Mouse (Mus musculus): ENCODE measurements at regions not wholly inside any gene's neighbourhood (a gene's known extent, or its start where the extent isn't known, plus 50 kb on each side); places are given as distances from the start of the nearest gene placed in this dataset.

DNA sequence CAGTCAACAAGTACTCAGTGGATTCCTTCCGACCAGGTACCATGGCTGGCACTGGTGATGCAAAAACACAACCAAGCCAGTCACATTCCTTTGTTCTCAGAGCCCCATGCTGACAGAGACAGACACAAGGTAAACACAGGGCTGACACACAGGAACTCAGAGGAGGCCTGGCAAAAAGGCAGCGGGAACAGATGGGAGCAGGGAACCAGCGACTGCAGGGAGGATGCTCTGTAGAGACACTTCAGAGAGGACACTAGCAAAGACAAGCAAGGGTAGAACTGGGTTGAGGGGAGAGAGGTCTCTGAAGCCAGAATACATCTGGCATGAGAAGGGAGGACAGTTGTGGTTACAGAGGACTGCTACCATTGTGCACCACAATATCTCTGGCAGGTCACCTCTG lies 133.6 kb downstream of the Tex36 start:
- no peak for DNase-seq

DNA sequence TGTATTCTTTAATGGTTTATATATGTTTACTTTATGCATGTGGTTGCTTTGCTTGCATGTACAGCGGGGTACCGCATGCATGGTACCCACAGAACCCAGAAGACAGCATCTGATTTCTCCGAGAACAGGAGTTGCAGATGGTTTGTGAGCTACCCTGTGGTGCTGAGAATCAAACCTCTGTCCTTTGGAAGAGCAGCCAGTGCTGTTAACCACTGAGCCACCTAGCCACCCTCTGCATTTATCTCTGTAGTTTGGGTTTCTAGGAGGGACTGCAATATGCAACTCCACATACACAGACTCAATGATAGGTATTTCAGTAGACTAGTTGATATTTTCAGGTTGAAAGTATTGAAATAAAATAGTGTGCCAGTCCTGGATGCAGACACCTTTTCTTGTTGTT lies 134.4 kb downstream of the Tex36 start:
- DNase-seq, result no peak

GRCm38 (mm10) chr7:133459306-133459705 lies 142.7 kb downstream of the Tex36 start:
- DNase-seq, result no peak

DNA sequence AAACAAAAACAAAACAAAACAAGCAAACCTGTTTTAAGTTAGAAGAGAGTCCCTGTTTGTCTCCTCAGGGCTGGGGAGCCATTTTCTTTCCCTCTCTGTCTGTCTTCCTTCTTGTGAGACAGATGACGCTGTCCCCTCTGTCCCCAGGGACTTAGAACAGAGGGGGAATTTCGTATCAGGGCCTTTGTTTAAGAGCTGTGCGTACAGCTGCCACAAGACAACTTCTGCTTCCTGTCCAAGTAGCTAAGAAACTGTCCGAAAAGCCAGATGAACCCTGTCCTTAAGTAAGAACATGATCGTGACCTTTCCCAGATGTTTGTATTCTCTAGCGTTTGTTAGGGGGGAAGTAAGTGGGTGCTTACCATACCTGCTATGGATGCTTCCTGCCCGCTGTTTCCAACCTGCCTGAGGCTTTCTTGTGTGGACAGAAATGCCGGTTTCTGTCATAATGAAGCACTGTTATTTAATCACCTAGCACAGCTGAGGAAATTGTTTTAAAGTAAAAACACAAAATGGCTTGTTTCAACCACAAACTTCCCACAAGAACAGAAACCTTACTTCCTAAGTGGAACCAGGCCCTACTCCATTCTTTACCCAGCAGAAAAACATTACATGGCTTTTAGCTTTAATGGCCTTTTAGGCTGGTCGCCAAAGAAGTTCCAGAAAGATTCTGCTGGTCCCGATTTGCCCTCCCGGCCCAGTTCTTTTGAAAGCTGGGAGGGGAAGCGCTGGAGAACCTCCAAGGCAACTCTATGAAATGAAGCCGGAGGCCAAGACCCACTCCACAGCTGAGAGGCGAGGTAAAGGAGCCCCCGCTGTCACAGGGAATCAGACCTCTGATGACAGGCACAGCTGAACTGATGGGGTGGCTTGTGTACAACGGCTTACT lies 144.3 kb downstream of the Tex36 start:
- no peak for DNase-seq

GRCm38 (mm10) chr7:133450246-133450645 lies 151.7 kb downstream of the Tex36 start:
- no peak for DNase-seq

DNA sequence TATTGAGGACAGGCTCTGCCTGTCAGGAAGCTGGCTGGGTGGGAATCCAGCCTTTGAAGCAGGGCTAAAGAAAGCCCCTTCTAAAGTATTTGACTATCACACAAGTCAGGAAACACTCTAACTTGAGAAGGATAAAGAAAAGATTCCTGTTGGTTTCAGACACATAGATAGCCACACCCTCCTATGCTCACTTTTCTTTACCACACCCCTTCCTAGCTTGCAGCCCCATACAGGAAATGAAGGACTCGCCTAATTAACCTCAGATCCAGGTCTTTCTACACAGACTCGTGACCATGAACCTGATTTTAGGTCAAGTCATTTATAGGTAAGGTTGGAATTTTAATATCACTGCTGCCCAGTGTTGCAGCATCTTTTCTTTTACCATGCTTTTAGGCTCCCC lies 154.9 kb downstream of the Tex36 start:
- no peak for DNase-seq

GRCm38 (mm10) chr7:133441661-133442060 lies 160.3 kb downstream of the Tex36 start:
- DNase-seq, result no peak

DNA sequence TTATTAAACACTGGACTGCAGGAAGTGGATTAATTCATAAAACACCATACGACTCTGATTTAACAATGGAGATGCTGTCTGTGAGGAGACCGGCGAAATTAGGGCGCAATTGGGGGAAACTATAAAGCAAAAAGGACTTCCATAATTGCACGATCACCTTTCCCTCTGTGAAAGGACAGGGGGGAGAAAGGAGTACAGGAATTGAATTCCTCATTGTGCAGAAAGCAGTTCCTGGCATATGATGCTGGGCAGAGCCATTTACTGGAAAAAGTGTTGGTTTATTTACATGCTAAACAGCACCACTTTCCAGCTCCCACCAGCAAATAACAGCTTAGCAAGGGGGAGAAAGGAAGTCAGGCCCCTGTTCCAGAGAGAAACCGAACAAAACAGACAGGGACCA lies 160.8 kb downstream of the Tex36 start:
- DNase-seq, result no peak

GRCm38 (mm10) chr7:133440711-133441110 lies 161.2 kb downstream of the Tex36 start:
- DNase-seq, result no peak

DNA sequence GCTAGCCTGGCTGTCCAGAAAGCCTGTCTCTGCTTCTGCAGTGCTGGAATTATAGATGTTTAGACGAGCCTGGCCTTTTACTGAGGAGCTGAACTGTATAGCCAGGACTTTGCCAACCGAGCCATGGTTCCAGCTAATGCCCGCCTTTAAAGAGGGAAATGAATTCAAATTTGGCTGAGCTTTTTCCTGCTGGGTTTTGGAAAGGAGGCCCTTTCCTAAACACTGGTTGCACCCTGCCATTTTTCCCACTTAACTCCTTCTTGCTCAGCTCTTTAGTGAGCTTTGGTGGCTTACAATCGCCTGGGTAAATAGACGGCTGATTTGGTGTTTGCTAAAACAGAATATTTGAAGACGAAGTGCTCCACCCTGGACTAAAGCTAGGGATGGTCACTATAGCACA lies 161.9 kb downstream of the Tex36 start:
- DNase-seq, result no peak

- DNase-seq, result no peak
Measured at GRCm38 (mm10) chr7:133438631-133439030, 163.3 kb downstream of the Tex36 start.

DNA sequence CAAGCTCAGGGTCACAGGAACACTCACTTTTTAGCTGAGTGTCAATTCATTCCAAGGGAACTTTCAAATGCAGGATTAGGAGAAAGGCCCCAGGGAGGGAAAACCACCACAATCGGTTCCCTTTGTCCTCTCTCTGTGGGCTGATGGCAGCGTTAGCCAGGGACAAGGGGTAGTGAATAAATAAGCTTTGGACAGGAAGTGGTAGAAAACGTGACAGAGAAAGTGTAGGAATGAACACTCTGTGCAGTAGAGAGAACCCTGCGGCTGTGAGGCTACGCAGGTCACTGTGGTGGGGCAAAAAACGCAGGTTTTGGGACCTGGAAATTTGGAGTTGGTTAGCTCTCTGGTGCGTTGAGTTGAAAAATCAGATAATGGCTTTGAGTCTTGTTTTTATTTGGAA lies 164.1 kb downstream of the Tex36 start:
- no peak for DNase-seq

DNA sequence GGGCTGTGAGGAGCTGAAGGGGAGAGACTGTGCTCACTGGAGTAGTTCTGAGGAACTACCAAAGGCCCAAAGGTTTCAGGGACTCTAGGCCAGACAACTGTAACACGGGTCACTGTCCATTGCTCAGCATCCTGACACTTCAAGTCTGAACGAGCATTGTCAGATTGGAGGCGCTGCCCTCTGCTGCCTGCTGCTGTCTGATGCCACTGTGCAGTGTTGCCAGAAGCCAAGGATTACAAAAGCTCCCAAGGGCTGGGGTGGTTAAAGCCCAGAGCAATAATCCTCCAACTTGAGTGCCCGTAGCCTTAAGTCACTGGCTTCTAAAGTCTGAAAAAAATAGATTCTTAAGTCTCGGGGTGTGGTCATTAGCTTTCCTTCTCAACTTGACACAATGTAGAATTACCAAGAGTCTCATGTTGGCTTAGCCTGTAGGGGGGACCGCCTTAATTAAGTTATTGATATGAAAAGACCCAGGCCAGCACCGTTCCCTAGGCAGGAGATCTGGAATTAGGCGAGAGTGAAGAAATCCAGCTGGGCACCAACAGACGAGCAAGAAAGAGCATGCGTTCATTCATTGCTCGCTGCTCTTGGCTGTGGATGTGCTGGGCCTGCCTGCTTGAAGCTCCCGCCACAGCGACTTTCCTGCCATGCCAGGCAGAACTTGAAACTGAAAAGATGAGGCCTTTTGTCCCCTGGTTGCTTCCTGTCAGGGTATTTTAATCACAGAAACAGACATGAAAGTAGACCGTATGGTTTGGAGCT lies 166.2 kb downstream of the Tex36 start:
- no peak for DNase-seq

DNA sequence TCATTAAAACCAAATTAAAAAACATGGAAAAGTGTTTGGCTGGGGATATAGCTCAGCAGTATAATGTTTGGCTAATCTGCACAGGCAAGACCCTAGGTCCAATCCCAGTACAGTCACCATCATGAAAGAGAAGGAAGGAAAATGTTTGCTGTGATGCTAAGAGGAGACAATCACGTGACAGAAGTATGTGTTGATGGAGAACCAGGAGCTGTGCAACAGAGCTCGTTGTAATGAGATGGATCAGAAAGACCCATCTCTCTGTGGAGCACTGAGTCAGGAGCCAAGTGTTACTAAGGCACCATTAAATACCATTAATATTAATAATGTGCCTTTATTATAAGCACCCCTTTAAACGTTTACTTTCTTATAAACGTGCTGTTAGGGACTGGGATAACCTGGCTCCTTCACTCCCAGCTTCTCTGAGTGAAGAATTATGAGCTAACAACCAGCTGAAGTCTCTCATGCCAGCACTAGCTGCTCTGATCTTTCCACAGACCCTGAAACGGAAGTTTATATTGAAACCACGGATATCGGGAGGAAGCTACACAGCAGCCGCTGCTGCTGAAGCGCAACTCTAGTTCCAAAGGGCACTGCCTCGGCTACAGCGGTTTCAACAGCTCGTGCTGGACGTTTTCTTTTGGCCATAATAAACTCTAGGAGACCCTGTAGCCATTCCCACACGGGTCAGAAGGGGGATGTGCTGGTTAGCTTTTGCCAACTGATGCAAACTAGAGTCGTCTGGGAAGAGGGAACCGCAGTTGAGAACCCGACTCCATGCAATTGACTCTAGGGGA lies 167.7 kb downstream of the Tex36 start:
- no peak for DNase-seq

DNA sequence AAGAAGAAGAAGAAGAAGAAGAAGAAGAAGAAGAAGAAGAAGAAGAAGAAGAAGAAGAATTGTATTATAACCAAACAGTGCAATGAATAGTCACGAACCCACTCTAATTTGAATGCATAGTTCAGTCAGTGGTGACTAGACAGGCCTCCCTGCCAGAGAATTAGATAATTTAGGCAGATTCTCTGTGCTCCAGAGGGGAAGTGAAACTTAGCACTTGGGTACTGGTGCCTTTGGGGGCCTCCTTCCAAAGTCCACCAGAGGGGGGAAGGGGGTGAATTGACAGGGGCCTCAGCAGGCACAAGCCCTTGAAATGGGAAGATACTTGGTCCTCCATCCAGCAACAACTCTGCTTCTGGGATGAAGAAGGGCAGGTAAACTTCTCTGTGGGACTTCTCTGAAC lies 169.6 kb downstream of the Tex36 start:
- DNase-seq, result no peak

GRCm38 (mm10) chr7:133402072-133402471 lies 199.9 kb downstream of the Tex36 start:
- no peak for DNase-seq

GRCm38 (mm10) chr7:133400691-133401090 lies 201.3 kb downstream of the Tex36 start:
- DNase-seq, result no peak

- DNase-seq, result no peak
Measured at GRCm38 (mm10) chr7:133388716-133389115, 213.2 kb downstream of the Tex36 start.

DNA sequence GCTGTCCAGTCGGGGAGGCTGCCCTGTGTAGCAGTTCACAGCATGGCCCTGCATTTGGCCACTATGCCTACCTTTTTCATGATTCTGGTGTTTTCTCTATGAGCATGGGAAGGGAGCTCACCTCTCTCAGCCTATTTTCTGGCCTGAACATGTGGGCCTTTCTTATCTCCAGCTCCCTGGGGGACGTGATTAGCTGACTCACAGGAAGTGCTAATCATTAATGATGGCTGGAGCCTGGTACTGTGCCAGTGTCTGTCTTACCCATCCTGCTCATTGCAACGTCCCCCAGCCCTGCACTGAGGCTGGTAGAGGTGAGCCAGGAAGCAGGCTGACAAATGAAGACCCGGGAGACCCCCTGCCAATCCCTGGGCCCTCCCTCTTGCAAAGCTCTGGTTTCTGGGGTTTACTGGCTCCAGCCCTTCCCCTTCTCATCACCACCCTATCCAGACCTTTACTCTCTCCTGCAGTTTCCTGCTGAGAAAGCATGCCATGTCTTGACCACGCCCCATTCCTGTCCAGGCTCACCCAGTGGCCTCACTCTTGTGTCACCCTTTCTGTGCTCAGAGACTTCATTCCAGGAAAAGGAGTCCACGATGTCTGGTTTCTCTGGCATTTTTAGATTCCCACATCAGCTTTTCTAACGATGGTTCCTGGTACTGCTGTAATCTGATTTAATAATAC lies 219.8 kb downstream of the Tex36 start:
- no peak for DNase-seq

DNA sequence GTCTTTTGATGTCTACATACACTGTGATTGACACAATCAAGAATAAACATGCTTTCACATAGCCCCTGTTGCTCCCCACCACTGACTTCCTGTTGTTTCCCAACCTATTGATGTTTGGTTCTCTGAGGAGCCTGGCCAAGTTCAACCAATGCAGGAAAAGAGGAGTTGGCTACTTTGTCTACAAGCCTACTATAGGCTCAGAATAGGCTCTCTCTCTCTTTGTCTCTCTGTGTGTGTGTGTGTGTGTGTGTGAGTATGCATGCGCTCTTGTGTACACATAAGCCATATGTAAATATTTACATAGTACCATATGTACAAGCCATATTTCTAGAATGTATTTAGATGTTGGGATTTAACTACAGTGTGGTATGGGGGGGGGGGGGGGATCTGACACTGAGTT lies 222.6 kb downstream of the Tex36 start:
- DNase-seq, result no peak

GRCm38 (mm10) chr7:133378338-133378737 lies 223.6 kb downstream of the Tex36 start:
- no peak for DNase-seq

- no peak for DNase-seq
Measured at GRCm38 (mm10) chr7:133376833-133377484, 225.0 kb downstream of the Tex36 start.
